ENCODE assay signal across 7 mouse cellular contexts in genomic region chr14:45772665-45773277, GRCm38 (mm10).
DNase-seq lines count a peak whose midpoint lies in the region; ATAC-seq and TF ChIP-seq lines count a peak whose summit lies in the region.

No protein-coding gene starts in this region.

- H3K9ac ChIP-seq in hindbrain, postnatal 0 days (replicated peaks; ENCODE audit: low read length), result no peak overlapping the region

- H3K9me3 ChIP-seq in hindbrain, postnatal 0 days (ENCODE audit: low read length), result no peaks in the 10 kb centered on the region

- H3K36me3 ChIP-seq in hindbrain, postnatal 0 days (ENCODE audit: insufficient read depth, low read length), result no peaks in the 10 kb centered on the region

- peak; percentile 42 to 51 for DNase-seq in adrenal gland, adult 18-20 months (ENCODE audit: low spot score in 2 of 2)
- DNase-seq in cerebellum, postnatal 36 days, result peak; percentile 52 to 57
- DNase-seq in gastrocnemius, adult 2 months, result peak; percentile 68
- DNase-seq in hindbrain, postnatal 0 days (ENCODE audit: low spot score), result peak; percentile 88
- peak; percentile 58 to 66 for DNase-seq in left cerebral cortex, adult 18-20 months (ENCODE audit: low spot score in 2 of 2)
- DNase-seq in lung, postnatal 4 days, result peak; percentile 65 to 69
- peak; percentile 10 to 16 for DNase-seq in right cerebral cortex, postnatal 36 days (ENCODE audit: low spot score in 2 of 2)

- peak overlapping the region; percentile 41; the same call in 1 of the 2 replicates for H3K27ac ChIP-seq in gastrocnemius, adult 2 months
- H3K27ac ChIP-seq in hindbrain, postnatal 0 days, result no peak overlapping the region

- H3K4me3 ChIP-seq in gastrocnemius, adult 2 months, result peak overlapping the region; percentile 58
- H3K4me3 ChIP-seq in hindbrain, postnatal 0 days (ENCODE audit: low read length), result peak overlapping the region; percentile 25

- intact Hi-C loops in gastrocnemius, adult 2 months (cut with DNase I), result loop anchor here (5.0 kb wide), 3 partner anchors 205 to 950 kb away; no protein-coding TSS in a partner anchor

- TF ChIP-seq CTCF in gastrocnemius, adult 2 months (IDR thresholded peaks at IDR 0.05), result peak; percentile 98
- TF ChIP-seq CTCF in hindbrain, postnatal 0 days (IDR thresholded peaks at IDR 0.05; ENCODE audit: low read depth), result peak; percentile 97

- H3K4me2 ChIP-seq in hindbrain, postnatal 0 days (ENCODE audit: low read depth, low read length), result peak overlapping the region; percentile 56

- ATAC-seq in hindbrain, postnatal 0 days, result peak; percentile 92

- 10% methylated on average over 19 of the region's 19 CpGs for WGBS in hindbrain, postnatal 0 days

- no peaks in the 10 kb centered on the region for H3K27me3 ChIP-seq in hindbrain, postnatal 0 days (ENCODE audit: insufficient read depth, low read length)

- H3K4me1 ChIP-seq in hindbrain, postnatal 0 days (ENCODE audit: insufficient read depth, low read length), result no peaks in the 10 kb centered on the region

Comparison
In these comparisons a context has a peak if more than half of its experiments do, and no peak if none do; other contexts are left out.
1. DNase-seq: peak in every context shown above with its lines; median percentile 88 in hindbrain, postnatal 0 days; 68 in gastrocnemius, adult 2 months; 67 in lung, postnatal 4 days; 62 in left cerebral cortex, adult 18-20 months; 54 in cerebellum, postnatal 36 days; 46 in adrenal gland, adult 18-20 months; 13 in right cerebral cortex, postnatal 36 days.